Mouse (Mus musculus) neural tube, embryonic 11.5 days (tissue): ENCODE results near the gene Wdr25. TPM values are rescaled to one million over a fixed set of nuclear protein-coding genes. Genes with fewer than 3 reads are reported as not detected.
"Not testable (repeated sequence)": the region's sequence is repeated elsewhere in the genome, so short reads cannot be mapped to it uniquely, and the experiment has no call there.

ENCODE experiments used
- ATAC-seq: fragments of 200-750 bp; cut with Nextera tagmentation; 2 replicates; pipeline ENCODE4 v1.8.0; 2017; ENCODE audit warnings: moderate number of reproducible peaks, mild to moderate bottlenecking, moderate TSS enrichment, moderate library complexity; ENCODE audit not compliant: insufficient read depth, low FRiP score, low TSS enrichment
- DNase-seq: peaks from one replicate; pipeline ENCODE4 v3.0.0-alpha.2; 2015; ENCODE audit warnings: low spot score
- H3K27ac ChIP-seq: fragments of 300-500 bp; sonication (generic); 2 replicates; pipeline ENCODE4 v1.5.1; 2014; ENCODE audit warnings: low read depth, mild to moderate bottlenecking, low read length
- H3K27me3 ChIP-seq: fragments of 300-500 bp; sonication (generic); 2 replicates; pipeline ENCODE4 v1.6.1; 2014; ENCODE audit warnings: mild to moderate bottlenecking, low read length, mixed read lengths; ENCODE audit not compliant: control insufficient read depth, insufficient read depth
- H3K36me3 ChIP-seq: fragments of 300-500 bp; sonication (generic); 2 replicates; pipeline ENCODE4 v1.6.1; 2014; ENCODE audit warnings: mild to moderate bottlenecking, low read length, moderate library complexity, mixed read lengths; ENCODE audit not compliant: control insufficient read depth, insufficient read depth
- H3K4me1 ChIP-seq: fragments of 300-500 bp; sonication (generic); 2 replicates; pipeline ENCODE4 v1.6.1; 2014; ENCODE audit warnings: low read length, mixed read lengths; ENCODE audit not compliant: control insufficient read depth, insufficient read depth
- H3K4me2 ChIP-seq: fragments of 300-500 bp; sonication (generic); 2 replicates; pipeline ENCODE4 v1.6.1; 2014; ENCODE audit warnings: low read depth, mild to moderate bottlenecking, moderate library complexity
- H3K4me3 ChIP-seq: fragments of 300-500 bp; sonication (generic); 2 replicates; pipeline ENCODE4 v1.5.1; 2014; ENCODE audit warnings: low read depth, low read length
- H3K9ac ChIP-seq: fragments of 300-500 bp; sonication (generic); 2 replicates; pipeline ENCODE4 v1.6.1; 2014; ENCODE audit warnings: mild to moderate bottlenecking, low read length
- H3K9me3 ChIP-seq: fragments of 300-500 bp; sonication (generic); 2 replicates; pipeline ENCODE4 v1.6.1; 2016; ENCODE audit warnings: low read length; ENCODE audit not compliant: control insufficient read depth
- WGBS: fragments of 180-500 bp; shearing (Covaris S2); extraction: QIAGEN DNeasy Blood & Tissue Kit; methylation state at CpG from one replicate; pipeline ENCODE4 v1.1.7; 2014; 5-methylcytosine and 5-hydroxymethylcytosine counted together
- polyA plus RNA-seq: library from polyadenylated mRNA; unstranded; fragments of >200 nt; fragmentation: Nextera tagmentation; extraction: Ambion mirVana; gene quantifications from 2 replicates; pipeline ENCODE4 v1.2.1, GENCODE M21; 2014

The Wdr25 gene
- 5.2 TPM in 2 replicates for polyA plus RNA-seq

- peak within 1 kb of the TSS; percentile 63 for H3K4me2 ChIP-seq
- no peaks in the 10 kb centered on the region for H3K36me3 ChIP-seq
- peak within 1 kb of the TSS; percentile 81 for H3K9ac ChIP-seq
- 18% methylated on average over 12 of the region's 12 CpGs for WGBS
- peaks cover 8% of the 10 kb centered on the region for H3K4me1 ChIP-seq
- DNase-seq (no peak), ATAC-seq (no peak)
- H3K4me3 ChIP-seq: peak within 1 kb of the TSS; percentile 95
- H3K27ac ChIP-seq: no peak within 1 kb of the TSS
- no peaks in the 10 kb centered on the region for H3K27me3 ChIP-seq
- H3K9me3 ChIP-seq: no peaks in the 10 kb centered on the region
Measured at GRCm38 (mm10) chr12:108892989-108893714, at the start of gene Wdr25. Gene Wdr25 (plus strand): TSS chr12:108893631.

- not testable (repeated sequence) for H3K27ac ChIP-seq, H3K4me1 ChIP-seq, ATAC-seq, H3K36me3 ChIP-seq, H3K9ac ChIP-seq, H3K27me3 ChIP-seq, H3K4me2 ChIP-seq, DNase-seq, H3K9me3 ChIP-seq, H3K4me3 ChIP-seq
- WGBS: 91% methylated on average over 3 of the region's 3 CpGs
Measured at GRCm38 (mm10) chr12:108848033-108848432, 45.4 kb upstream of the Wdr25 start.

- peaks cover 2% of the 10 kb centered on the region; the same call in 1 of the 2 replicates for H3K36me3 ChIP-seq
- WGBS: 80% methylated on average over 4 of the region's 4 CpGs
- H3K4me1 ChIP-seq: peaks cover 7% of the 10 kb centered on the region; the same call in 1 of the 2 replicates
- H3K4me3 ChIP-seq: no peak overlapping the region
- ATAC-seq: no peak
- no peak for DNase-seq
- no peak overlapping the region for H3K4me2 ChIP-seq
- H3K9me3 ChIP-seq: no peaks in the 10 kb centered on the region
- no peak overlapping the region for H3K9ac ChIP-seq
- H3K27me3 ChIP-seq: no peaks in the 10 kb centered on the region
- no peak overlapping the region for H3K27ac ChIP-seq
Measured at GRCm38 (mm10) chr12:108849488-108850022, 43.9 kb upstream of the Wdr25 start.

GRCm38 (mm10) chr12:108850129-108850528 lies 43.3 kb upstream of the Wdr25 start:
- 57% methylated on average over 8 of the region's 8 CpGs for WGBS
- H3K9me3 ChIP-seq: no peaks in the 10 kb centered on the region
- DNase-seq (no peak), ATAC-seq (no peak)
- H3K27me3 ChIP-seq: no peaks in the 10 kb centered on the region
- no peak overlapping the region for H3K27ac ChIP-seq
- H3K9ac ChIP-seq: no peak overlapping the region
- H3K4me1 ChIP-seq: peaks cover 7% of the 10 kb centered on the region; the same call in 1 of the 2 replicates
- no peak overlapping the region for H3K4me3 ChIP-seq
- no peak overlapping the region for H3K4me2 ChIP-seq
- no peaks in the 10 kb centered on the region for H3K36me3 ChIP-seq

- no peak overlapping the region for H3K4me3 ChIP-seq
- no peaks in the 10 kb centered on the region for H3K9me3 ChIP-seq
- ATAC-seq: no peak
- no peak overlapping the region for H3K4me2 ChIP-seq
- no peak for DNase-seq
- 92% methylated on average over 8 of the region's 8 CpGs for WGBS
- no peak overlapping the region for H3K9ac ChIP-seq
- peaks cover 7% of the 10 kb centered on the region; the same call in 1 of the 2 replicates for H3K4me1 ChIP-seq
- no peaks in the 10 kb centered on the region for H3K36me3 ChIP-seq
- no peak overlapping the region for H3K27ac ChIP-seq
- H3K27me3 ChIP-seq: no peaks in the 10 kb centered on the region
Measured at GRCm38 (mm10) chr12:108850886-108851285, 42.5 kb upstream of the Wdr25 start.

GRCm38 (mm10) chr12:108852822-108853221 lies 40.6 kb upstream of the Wdr25 start:
- H3K27ac ChIP-seq: no peak overlapping the region
- H3K4me1 ChIP-seq: peaks cover 7% of the 10 kb centered on the region; the same call in 1 of the 2 replicates
- WGBS: 88% methylated on average over 7 of the region's 8 CpGs
- no peaks in the 10 kb centered on the region for H3K27me3 ChIP-seq
- ATAC-seq (no peak), DNase-seq (no peak)
- no peaks in the 10 kb centered on the region for H3K36me3 ChIP-seq
- H3K4me2 ChIP-seq: no peak overlapping the region
- H3K4me3 ChIP-seq: no peak overlapping the region
- H3K9ac ChIP-seq: no peak overlapping the region
- no peaks in the 10 kb centered on the region for H3K9me3 ChIP-seq

- ATAC-seq (no peak), DNase-seq (no peak)
- H3K4me1 ChIP-seq: peaks cover 5% of the 10 kb centered on the region; the same call in 1 of the 2 replicates
- no peak overlapping the region for H3K4me3 ChIP-seq
- H3K27ac ChIP-seq: no peak overlapping the region
- no peak overlapping the region for H3K9ac ChIP-seq
- H3K4me2 ChIP-seq: no peak overlapping the region
- WGBS: 92% methylated on average over 10 of the region's 10 CpGs
- H3K36me3 ChIP-seq: no peaks in the 10 kb centered on the region
- H3K9me3 ChIP-seq: no peaks in the 10 kb centered on the region
- H3K27me3 ChIP-seq: no peaks in the 10 kb centered on the region
Measured at GRCm38 (mm10) chr12:108855081-108855480, 38.4 kb upstream of the Wdr25 start.

- Histone ChIP-seq H3K27ac (no peak overlapping the region), H3K4me1 (no peaks in the 10 kb centered on the region), H3K9ac (no peak overlapping the region), H3K27me3 (no peaks in the 10 kb centered on the region), H3K4me3 (no peak overlapping the region), H3K36me3 (peaks cover 5% of the 10 kb centered on the region), H3K9me3 (no peaks in the 10 kb centered on the region), H3K4me2 (no peak overlapping the region)
- no peak for DNase-seq
- WGBS: 88% methylated on average over 8 of the region's 8 CpGs
- no peak for ATAC-seq
Measured at GRCm38 (mm10) chr12:108856186-108856585, 37.2 kb upstream of the Wdr25 start.

- H3K9ac ChIP-seq: no peak overlapping the region
- H3K36me3 ChIP-seq: peaks cover 7% of the 10 kb centered on the region
- no peaks in the 10 kb centered on the region for H3K27me3 ChIP-seq
- no peaks in the 10 kb centered on the region for H3K9me3 ChIP-seq
- no peak overlapping the region for H3K4me2 ChIP-seq
- DNase-seq (no peak), ATAC-seq (no peak)
- H3K27ac ChIP-seq: no peak overlapping the region
- WGBS: 93% methylated on average over 7 of the region's 7 CpGs
- no peak overlapping the region for H3K4me3 ChIP-seq
- no peaks in the 10 kb centered on the region for H3K4me1 ChIP-seq
Measured at GRCm38 (mm10) chr12:108857109-108857508, 36.3 kb upstream of the Wdr25 start.
